Mouse (Mus musculus) left cerebral cortex, adult 9 months (tissue): ENCODE measurements at regions not wholly inside any gene's neighbourhood (a gene's known extent, or its start where the extent isn't known, plus 50 kb on each side); places are given as distances from the start of the nearest gene placed in this dataset.

ENCODE experiments used
- DNase-seq, 2 experiments: peaks; one replicate each; pipeline ENCODE4 v3.0.0; 2022; ENCODE audit warnings: low spot score in 2 of 2

DNA sequence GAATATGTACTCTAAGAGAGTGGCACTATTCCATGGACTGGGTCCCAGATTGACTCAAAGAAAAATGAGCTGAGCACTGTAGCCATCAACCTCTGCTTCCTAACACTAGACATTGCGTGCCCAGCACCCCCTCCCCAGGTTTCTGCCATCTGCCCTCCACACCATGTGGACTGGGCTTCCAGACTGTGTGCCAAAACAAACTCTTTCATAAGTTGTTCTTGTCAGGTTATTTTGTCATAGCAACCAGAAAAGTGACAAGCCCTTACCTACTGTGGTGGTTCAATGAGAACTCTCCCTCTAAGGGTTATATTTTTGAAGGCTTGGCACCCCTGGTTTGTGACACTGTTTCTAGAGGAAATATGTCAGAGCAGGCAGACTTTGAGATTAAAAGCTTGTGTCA, 234.3 kb upstream of the Rnaseh2b start:
- no peak for DNase-seq

DNA sequence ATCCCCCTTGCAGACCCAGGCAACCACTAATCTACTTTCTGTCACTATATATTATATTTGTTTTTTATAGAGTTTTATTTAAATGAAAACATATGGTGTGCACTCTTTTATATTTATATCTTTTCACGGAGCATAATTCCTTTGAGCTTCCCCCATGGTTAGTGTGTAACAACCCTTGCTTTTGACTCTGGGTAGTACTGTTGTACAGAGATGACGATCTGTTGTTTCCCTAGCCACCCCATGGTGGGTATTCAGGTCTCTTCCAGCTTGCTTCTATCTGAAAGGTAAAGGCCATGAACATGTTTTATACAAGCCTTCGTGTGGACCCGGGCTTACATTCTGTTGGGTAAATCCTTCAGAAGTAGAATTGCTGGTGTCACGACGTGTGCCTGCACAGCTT, 221.2 kb upstream of the Rnaseh2b start:
- no peak for DNase-seq

- no peak for DNase-seq
Measured at GRCm38 (mm10) chr14:62084047-62084446, 208.3 kb upstream of the Rnaseh2b start.

DNA sequence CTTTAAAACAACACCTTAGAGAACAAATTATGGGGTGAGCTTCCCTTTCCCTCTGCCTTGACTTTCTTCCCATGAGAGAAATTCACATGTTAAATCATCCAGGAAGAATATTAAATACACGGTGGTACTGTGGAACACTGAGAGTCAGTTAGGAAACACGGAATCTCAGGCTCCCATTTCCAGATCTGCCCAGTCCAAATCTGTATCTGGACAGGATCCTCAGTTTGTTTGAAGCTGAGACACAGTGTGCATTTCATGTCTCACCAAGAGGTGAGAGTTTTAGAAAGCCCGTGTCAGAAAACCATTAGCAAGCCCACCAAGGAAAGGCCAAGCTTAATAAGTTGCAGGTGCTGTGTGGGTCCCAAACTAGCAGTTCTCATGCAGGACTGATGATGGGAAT, 204.2 kb upstream of the Rnaseh2b start:
- DNase-seq, result no peak

DNA sequence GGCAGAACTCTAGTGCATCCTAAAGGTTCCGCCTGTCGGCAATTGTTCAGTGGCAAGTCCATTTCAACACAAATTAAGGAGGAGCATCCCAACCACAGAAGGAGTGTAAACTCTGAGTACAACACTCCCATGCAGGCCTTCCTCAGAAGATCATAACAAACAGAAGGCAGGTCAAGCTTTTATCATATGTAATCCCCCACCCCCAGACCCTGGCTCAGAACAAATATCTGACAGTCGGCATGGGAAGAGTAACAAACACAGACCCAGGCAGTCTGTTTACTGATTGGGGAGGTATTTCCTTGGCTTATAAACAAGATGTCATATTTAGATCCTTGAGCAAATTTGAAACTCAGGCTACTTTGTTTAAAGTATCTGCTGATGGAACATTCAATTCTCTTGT, 174.9 kb upstream of the Rnaseh2b start:
- no peak for DNase-seq

GRCm38 (mm10) chr14:62118542-62118953, 173.8 kb upstream of the Rnaseh2b start:
- DNase-seq, result no peak

GRCm38 (mm10) chr14:62128918-62129317, 163.5 kb upstream of the Rnaseh2b start:
- no peak for DNase-seq

DNA sequence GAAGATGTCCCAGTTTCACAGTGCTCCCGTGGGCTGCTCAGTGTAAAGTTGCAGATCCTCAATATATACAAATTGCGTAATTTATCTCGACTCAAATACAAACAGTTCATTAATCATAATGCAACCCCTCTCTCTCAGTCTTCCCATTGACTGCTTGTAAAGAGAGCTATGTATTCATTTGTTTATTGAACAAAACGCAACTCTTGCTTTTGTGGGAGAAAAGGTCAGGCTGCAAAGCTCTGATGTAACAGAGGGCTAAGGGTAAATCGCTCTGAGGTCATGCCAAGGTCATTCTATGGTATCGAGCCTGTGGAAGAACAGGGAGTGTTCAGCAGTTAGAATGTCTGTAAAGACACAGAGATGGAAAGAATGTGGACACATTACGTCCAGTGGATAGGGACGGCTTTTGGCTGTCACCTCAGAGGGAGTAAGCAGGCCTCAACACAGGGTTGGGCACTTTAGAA, 160.0 kb upstream of the Rnaseh2b start:
- no peak for DNase-seq

DNA sequence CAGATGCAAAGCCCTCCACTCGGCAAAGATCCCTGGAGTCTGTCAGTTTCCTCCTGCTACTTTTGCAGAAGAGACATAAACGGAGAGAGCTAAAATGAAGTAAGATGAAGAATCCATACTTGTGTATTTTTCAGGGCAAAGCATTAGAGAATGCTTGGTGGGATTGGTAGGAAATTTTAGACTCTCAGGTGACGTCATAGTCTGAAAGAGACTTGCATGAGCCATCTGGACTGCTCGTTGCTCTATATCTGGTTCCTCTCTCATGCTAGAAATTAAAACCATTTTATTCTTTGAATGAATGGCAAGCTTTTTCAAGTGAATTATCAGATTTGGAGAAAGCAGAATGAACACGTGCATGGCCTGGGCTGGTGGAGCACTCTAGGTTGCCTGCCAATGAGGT, 154.4 kb upstream of the Rnaseh2b start:
- DNase-seq, result peak in 1 of 2 experiments; percentile 11

DNA sequence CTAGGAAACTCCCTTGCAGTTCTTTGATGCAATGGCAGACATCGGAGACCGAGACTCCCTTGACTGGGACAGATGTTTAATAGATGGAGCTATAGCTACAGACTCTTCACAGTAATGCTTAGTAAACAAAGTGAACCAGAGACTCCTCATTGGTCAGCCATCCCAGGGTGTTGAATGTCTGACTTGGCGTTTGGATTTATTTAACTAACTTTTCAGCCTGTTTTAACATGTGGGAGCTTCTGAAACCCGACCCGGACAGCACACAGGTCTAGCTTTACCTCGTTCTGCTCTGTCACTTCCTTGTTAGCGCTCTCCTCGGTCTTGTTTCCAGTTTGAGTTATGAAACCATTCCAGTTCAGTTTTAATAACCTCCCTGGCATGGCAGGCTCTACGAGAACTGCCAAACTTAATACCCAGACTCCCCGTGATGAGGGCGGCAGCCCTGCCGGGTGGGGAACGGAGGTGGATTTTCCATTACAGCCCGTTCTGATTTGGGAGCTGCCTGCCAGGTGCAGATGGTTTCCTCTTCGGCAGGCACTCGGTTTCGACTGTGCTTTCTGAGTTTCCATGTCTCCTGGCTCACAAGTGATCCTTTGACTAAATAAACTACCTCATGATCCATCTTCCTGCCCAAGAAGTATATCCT, 147.9 kb upstream of the Rnaseh2b start:
- no peak for DNase-seq

- no peak for DNase-seq
Measured at GRCm38 (mm10) chr14:62157038-62157716, 135.2 kb upstream of the Rnaseh2b start.

DNA sequence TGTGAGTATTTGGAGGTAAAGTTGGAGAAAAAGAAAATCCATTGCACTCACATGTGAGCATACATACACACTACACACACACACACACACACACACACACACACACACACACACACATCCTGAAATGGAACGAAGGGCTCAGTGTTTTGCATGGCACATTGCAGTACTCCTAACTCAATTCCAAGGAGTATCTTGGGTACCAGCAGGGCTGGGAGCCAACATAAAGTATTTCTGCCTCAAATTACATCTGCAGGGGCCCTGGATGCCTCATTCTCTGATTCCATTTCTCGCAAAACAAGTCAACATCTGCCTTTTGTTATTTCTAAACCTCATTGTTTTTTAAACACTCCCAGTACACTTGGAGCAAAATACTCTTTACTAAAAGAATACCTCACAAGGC, 132.7 kb upstream of the Rnaseh2b start:
- DNase-seq, result no peak

DNA sequence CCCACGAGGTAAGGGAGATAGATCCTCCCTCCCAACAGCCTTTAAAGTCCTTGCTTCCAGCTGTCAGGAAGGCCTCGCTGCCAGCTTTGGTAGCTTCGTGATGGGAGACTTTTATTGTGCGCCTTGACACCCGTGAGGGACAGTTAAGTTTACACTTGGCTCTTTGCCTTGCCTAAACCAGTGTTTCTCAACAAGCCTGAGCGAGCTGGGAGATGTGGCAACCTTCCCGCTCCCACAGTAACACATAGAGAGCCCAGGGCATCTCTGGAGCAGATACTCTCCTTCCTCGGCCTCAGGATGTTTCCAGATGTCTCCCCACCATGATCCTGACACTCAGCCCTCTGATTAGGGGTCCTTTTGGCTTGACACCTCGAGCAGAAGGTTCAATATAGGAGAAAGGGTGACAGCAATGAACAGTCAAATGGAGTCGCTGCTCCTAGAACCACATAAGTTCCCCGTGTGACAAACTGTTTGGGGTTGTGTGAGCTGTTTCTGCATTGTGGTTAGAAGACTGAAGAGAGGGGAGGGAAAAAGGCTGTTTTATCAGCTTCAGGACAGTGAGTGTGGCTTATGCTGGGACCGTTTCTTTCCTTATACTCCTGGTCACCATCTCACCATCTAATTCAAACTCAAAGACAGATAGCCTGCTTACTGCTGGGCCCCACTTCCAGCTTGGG, 129.1 kb upstream of the Rnaseh2b start:
- DNase-seq, result no peak

DNA sequence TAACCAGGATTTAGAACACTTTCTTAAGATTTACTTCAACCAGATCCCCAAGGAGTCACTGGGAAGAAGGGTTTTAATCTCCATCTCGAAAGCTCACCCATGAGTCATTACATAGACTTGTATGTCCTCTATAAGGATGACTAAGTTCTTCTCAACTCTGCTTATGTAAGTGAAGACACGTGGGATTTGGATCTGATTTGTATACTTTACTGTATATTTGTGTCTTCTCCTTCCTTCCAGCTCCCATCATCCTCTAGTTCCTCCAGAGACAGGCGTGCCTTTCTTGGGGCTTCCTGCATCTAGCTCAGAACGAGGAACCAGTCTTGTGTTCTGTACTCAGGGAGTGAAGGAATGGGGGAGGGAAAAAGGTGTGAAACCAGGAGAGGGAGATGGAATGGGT, 127.5 kb upstream of the Rnaseh2b start:
- peak in 1 of 2 experiments; percentile 23 for DNase-seq

DNA sequence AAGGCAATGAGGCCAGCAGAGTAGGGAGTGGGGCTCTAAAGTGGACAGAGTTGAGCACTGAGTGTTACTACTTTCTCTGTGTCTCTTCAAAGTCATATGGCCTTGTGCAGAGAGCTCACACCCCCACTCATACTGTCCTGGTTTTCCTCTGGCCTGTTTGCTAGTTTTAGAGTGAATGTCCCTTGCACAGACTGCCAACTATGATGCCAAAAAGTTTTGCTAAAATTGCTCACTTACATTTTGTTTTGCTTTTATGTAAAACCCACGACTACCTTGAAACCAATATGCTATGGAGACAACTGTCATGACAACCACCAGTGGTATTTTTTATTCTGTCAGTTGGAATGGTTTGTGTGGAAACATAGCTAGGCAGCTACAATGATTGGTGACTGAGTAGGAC, 126.4 kb upstream of the Rnaseh2b start:
- DNase-seq, result peak; percentile 31 to 39

- no peak for DNase-seq
Measured at GRCm38 (mm10) chr14:62166596-62166995, 125.8 kb upstream of the Rnaseh2b start.

- DNase-seq, result no peak
Measured at GRCm38 (mm10) chr14:62167090-62167489, 125.3 kb upstream of the Rnaseh2b start.

GRCm38 (mm10) chr14:62168711-62169110, 123.7 kb upstream of the Rnaseh2b start:
- no peak for DNase-seq

DNA sequence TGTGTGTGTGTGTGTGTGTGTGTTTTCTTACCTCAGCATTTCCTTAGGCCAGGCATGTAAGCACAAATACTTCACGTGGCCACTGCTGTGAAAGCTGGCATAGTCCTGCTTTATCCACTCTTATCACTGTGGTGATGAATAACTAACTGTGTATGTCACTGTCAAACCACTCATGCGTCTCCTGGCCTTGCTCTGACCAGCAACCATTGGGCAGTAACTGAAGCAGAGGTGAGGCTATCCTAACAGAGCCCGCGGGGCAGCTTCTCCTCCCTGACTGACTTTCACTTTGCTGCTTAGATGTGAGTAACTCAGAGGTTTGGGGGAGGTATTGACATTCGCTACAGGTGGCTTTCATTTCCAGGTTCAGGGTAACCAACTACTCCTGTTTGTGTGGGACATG, 122.0 kb upstream of the Rnaseh2b start:
- DNase-seq, result no peak

DNA sequence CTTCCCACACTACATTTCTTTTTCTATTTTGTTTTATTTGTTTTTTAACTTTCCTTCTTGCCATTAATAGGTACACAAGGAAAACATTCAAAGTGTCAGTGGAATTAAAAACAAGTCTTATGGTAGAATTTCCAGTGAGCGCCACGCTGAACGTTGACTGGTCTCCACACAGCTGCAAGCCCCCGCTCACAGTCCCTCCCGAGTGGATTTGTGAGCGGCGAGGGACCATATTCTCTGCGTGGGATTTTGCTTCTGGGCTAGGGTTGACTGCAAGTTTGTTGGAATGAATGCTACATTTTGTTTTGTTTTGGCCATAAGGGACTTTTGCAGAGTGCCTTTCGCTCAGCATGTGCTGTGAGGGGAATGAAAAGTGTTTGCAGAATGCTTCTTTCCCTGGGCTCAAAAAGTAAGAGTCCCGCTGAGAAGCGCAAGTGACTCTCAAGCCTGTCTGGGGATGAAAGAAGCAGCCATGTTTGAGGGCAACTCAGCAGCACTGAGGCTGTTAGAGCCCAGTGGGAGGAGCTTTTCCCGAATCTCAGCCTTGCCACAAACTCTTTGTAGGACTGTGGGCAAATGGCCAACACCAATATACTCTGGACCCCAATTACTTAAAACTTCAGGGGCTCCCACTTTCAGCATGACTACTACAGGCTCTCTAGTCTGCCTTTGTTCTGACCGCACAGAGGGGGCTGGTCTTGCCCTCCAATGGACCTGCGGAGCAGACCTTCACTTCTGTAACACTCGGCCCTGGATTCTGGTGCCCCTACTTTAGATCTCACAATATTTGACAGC, 120.9 kb upstream of the Rnaseh2b start:
- DNase-seq, result no peak

DNA sequence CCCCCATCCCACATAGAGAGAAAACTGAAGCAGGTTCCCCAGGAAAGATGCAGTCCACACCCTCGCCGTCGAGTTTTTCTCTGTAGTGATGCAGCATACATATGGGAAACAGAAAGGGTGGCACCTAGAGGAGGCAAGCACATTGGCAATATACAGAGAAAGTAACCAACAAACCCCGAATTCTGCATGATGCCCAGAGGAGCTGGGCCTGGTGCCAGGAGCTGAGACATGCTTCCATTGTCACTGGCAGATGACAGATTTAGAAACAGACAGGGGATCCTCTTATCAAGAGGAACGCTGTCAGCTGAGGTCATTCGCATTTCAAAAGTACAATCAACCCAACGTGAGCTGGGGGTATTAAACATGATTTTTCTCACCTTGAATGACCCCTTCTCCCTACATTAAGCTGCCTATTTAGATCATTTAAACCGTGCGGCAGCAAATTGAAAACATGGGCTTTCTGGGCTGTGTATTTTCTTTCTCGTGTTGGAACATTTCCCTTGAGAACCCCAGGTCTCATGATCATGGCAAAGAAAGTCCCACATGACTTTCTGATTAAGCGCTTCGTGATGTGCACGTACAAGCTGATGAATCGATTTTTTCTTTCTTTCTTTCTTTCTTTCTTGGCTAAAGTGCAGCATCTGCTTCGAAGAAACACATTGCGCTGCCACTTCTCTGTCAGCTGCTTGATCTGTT, 118.4 kb upstream of the Rnaseh2b start:
- peak; percentile 52 to 75 for DNase-seq
